Mouse (Mus musculus) ovary, postnatal 14 days (tissue): Measurements from ENCODE around the gene Mthfsd.

ENCODE experiments used
- DNase-seq: peaks from one replicate; pipeline ENCODE4 v3.0.0; 2022; ENCODE audit warnings: low spot score

The Mthfsd gene

GRCm38 (mm10) chr8:121088871-121089630 is 19.1 kb downstream of the Mthfsd start:
- no peak for DNase-seq

- DNase-seq = no peak
These were observed 19.9 kb downstream of the Mthfsd start for GRCm38 (mm10) chr8:121088281-121088680.

GRCm38 (mm10) chr8:121086004-121086900 is 21.9 kb downstream of the Mthfsd start:
- no peak for DNase-seq

GRCm38 (mm10) chr8:121085561-121085960 is 22.6 kb downstream of the Mthfsd start:
- DNase-seq = no peak

- no peak for DNase-seq
These were observed 23.2 kb downstream of the Mthfsd start for GRCm38 (mm10) chr8:121085011-121085410.

GRCm38 (mm10) chr8:121084210-121084951 is 23.8 kb downstream of the Mthfsd start, which contains the start of gene Foxf1:
TSS of gene Foxf1 (plus strand) at chr8:121084386.
- no peak for DNase-seq

GRCm38 (mm10) chr8:121083936-121084209 is 24.3 kb downstream of the Mthfsd start:
- DNase-seq = no peak

GRCm38 (mm10) chr8:121083093-121083935 is 24.9 kb downstream of the Mthfsd start:
- DNase-seq = no peak

- no peak for DNase-seq
These were observed 25.7 kb downstream of the Mthfsd start for GRCm38 (mm10) chr8:121082218-121083092.

GRCm38 (mm10) chr8:121081398-121081797 is 26.8 kb downstream of the Mthfsd start:
- no peak for DNase-seq

GRCm38 (mm10) chr8:121080361-121081090 is 27.7 kb downstream of the Mthfsd start:
- no peak for DNase-seq

GRCm38 (mm10) chr8:121079944-121080343 is 28.2 kb downstream of the Mthfsd start:
- no peak for DNase-seq

GRCm38 (mm10) chr8:121079201-121079600 is 29.0 kb downstream of the Mthfsd start:
- no peak for DNase-seq

GRCm38 (mm10) chr8:121078721-121079120 is 29.5 kb downstream of the Mthfsd start:
- no peak for DNase-seq

- DNase-seq = no peak
These were observed 31.6 kb downstream of the Mthfsd start for GRCm38 (mm10) chr8:121076555-121076954.

- DNase-seq = no peak
These were observed 32.3 kb downstream of the Mthfsd start for GRCm38 (mm10) chr8:121075936-121076335.

- DNase-seq = no peak
These were observed 33.4 kb downstream of the Mthfsd start for GRCm38 (mm10) chr8:121074848-121075145.

GRCm38 (mm10) chr8:121074108-121074847 is 33.9 kb downstream of the Mthfsd start:
- DNase-seq = no peak
